8 mouse cellular contexts compared by ENCODE assay signal in genomic region chr10:108446041-108446931, GRCm38 (mm10).
DNase-seq lines count a peak whose midpoint lies in the region; ATAC-seq and TF ChIP-seq lines count a peak whose summit lies in the region.

No protein-coding gene starts in this region.

- no peak overlapping the region for H3K27ac ChIP-seq in cortical plate, adult 2 months (ENCODE audit: insufficient read depth, low read length)
- H3K27ac ChIP-seq in intestine, embryonic 15.5 days, result peak overlapping the region; percentile 64
- H3K27ac ChIP-seq in limb, embryonic 15.5 days, result no peak overlapping the region
- H3K27ac ChIP-seq in midbrain, embryonic 15.5 days, result no peak overlapping the region

- H3K9me3 ChIP-seq in intestine, embryonic 15.5 days, result no peaks in the 10 kb centered on the region
- no peaks in the 10 kb centered on the region for H3K9me3 ChIP-seq in limb, embryonic 15.5 days
- H3K9me3 ChIP-seq in midbrain, embryonic 15.5 days, result no peaks in the 10 kb centered on the region

- WGBS in intestine, embryonic 15.5 days, result 6% methylated on average over 24 of the region's 24 CpGs
- 5% methylated on average over 24 of the region's 24 CpGs for WGBS in limb, embryonic 15.5 days
- WGBS in midbrain, embryonic 15.5 days, result 12% methylated on average over 24 of the region's 24 CpGs

- H3K4me2 ChIP-seq in intestine, embryonic 15.5 days (replicated peaks), result peak overlapping the region; percentile 73
- H3K4me2 ChIP-seq in limb, embryonic 15.5 days, result peak overlapping the region; percentile 52
- peak overlapping the region; percentile 51 for H3K4me2 ChIP-seq in midbrain, embryonic 15.5 days

- peak overlapping the region; percentile 27 for H3K4me3 ChIP-seq in cortical plate, adult 2 months (ENCODE audit: insufficient read depth, low read length)
- peak overlapping the region; percentile 35 for H3K4me3 ChIP-seq in intestine, embryonic 15.5 days (replicated peaks)
- H3K4me3 ChIP-seq in limb, embryonic 15.5 days, result peak overlapping the region; percentile 40
- peak overlapping the region; percentile 37 for H3K4me3 ChIP-seq in midbrain, embryonic 15.5 days

- DNase-seq in CD4-positive, CD25-positive, alpha-beta regulatory T cell, adult 2 months (ENCODE audit: low read depth, low spot score), result peak; percentile 51
- peak; percentile 47 to 89 for DNase-seq in adrenal gland, adult (ENCODE audit: inconsistent age in 2 of 2, low spot score in 1 of 2)
- DNase-seq in thymus, postnatal 25 days, result peak; percentile 8

- peak; percentile 88 for ATAC-seq in granulocyte monocyte progenitor cell, adult 5-6 weeks (replicated peaks; ENCODE audit: poor library complexity, severe bottlenecking)
- ATAC-seq in intestine, embryonic 15.5 days, result peak; percentile 74
- ATAC-seq in limb, embryonic 15.5 days (ENCODE audit: insufficient number of reproducible peaks, low FRiP score, low TSS enrichment, low read depth), result 0 out of 2 replicates have a peak, but pooled peaks have one; percentile 35
- peak; percentile 79 for ATAC-seq in midbrain, embryonic 15.5 days (replicated peaks)

- no peaks in the 10 kb centered on the region for H3K27me3 ChIP-seq in intestine, embryonic 15.5 days (replicated peaks)
- no peaks in the 10 kb centered on the region for H3K27me3 ChIP-seq in limb, embryonic 15.5 days
- peaks cover 3% of the 10 kb centered on the region; the same call in 1 of the 2 replicates for H3K27me3 ChIP-seq in midbrain, embryonic 15.5 days (replicated peaks)

- H3K9ac ChIP-seq in intestine, embryonic 15.5 days, result peak overlapping the region; percentile 39
- peak overlapping the region; percentile 17; the same call in 1 of the 2 replicates for H3K9ac ChIP-seq in limb, embryonic 15.5 days
- 0 out of 2 replicates have a peak overlapping the region, but pooled peaks have one; percentile 28 for H3K9ac ChIP-seq in midbrain, embryonic 15.5 days

- no peaks in the 10 kb centered on the region for H3K36me3 ChIP-seq in intestine, embryonic 15.5 days
- no peaks in the 10 kb centered on the region for H3K36me3 ChIP-seq in limb, embryonic 15.5 days
- no peaks in the 10 kb centered on the region for H3K36me3 ChIP-seq in midbrain, embryonic 15.5 days (replicated peaks)

- TF ChIP-seq POLR2A in cortical plate, adult 2 months (IDR thresholded peaks at IDR 0.05; ENCODE audit: extremely low read depth, insufficient read depth, low read length), result peak; percentile 50; the same call in 1 of the 2 replicates

- peak; percentile 61 for TF ChIP-seq CTCF in cortical plate, adult 2 months (IDR thresholded peaks at IDR 0.05; ENCODE audit: extremely low read depth, insufficient read depth, low read length)

- 0 out of 2 replicates have a peak, but pooled peaks cover 2% of the 10 kb centered on the region for H3K4me1 ChIP-seq in cortical plate, adult 2 months (ENCODE audit: control insufficient read depth, insufficient read depth, low read length)
- H3K4me1 ChIP-seq in intestine, embryonic 15.5 days (replicated peaks), result peaks cover 13% of the 10 kb centered on the region
- peaks cover 4% of the 10 kb centered on the region; the same call in 1 of the 2 replicates for H3K4me1 ChIP-seq in limb, embryonic 15.5 days
- H3K4me1 ChIP-seq in midbrain, embryonic 15.5 days, result peaks cover 5% of the 10 kb centered on the region; the same call in 1 of the 2 replicates

Comparison
In these comparisons a context has a peak if more than half of its experiments do, and no peak if none do; other contexts are left out.
1. DNase-seq: peak in every context shown above with its lines; median percentile 68 in adrenal gland, adult; 51 in CD4-positive, CD25-positive, alpha-beta regulatory T cell, adult 2 months; 8 in thymus, postnatal 25 days.
2. ATAC-seq: peak in every context shown above with its lines; median percentile 88 in granulocyte monocyte progenitor cell, adult 5-6 weeks; 79 in midbrain, embryonic 15.5 days; 74 in intestine, embryonic 15.5 days; 35 in limb, embryonic 15.5 days.